Mouse (Mus musculus) adrenal gland, postnatal 14 days (tissue): ENCODE data around the gene Gpr84. TPM values are rescaled to one million over a fixed set of nuclear protein-coding genes. Genes with fewer than 3 reads are reported as not detected.

Experiments
- DNase-seq: peaks from one replicate; pipeline ENCODE4 v3.0.0; 2021; ENCODE audit warnings: mixed read lengths
- long read RNA-seq, 2 experiments: library from polyadenylated mRNA; stranded (forward); transcript quantifications; one replicate each; pipeline ENCODE4 v2.0.0; 2021
- total RNA-seq: library from RNA; stranded (reverse); gene quantifications from 2 replicates; pipeline ENCODE4 v1.2.3, GENCODE M21; 2021

The Gpr84 gene
- total RNA-seq = not detected in 2 replicates
- long read RNA-seq, experiment 1 = 0 reads
- long read RNA-seq, experiment 2 = 0 reads

GRCm38 (mm10) chr15:103310365-103310910 lies at the start of gene Gpr84:
TSS of gene Gpr84 (minus strand) at chr15:103310612.
- no peak for DNase-seq

GRCm38 (mm10) chr15:103359869-103360602 lies 49.6 kb upstream of the Gpr84 start:
- peak; percentile 76 for DNase-seq

GRCm38 (mm10) chr15:103359122-103359510 lies 48.7 kb upstream of the Gpr84 start:
- DNase-seq = no peak

- DNase-seq = peak; percentile 78
Observed at GRCm38 (mm10) chr15:103358278-103359121, 48.1 kb upstream of the Gpr84 start.

- no peak for DNase-seq
Observed at GRCm38 (mm10) chr15:103357817-103358216, 47.4 kb upstream of the Gpr84 start.

GRCm38 (mm10) chr15:103356130-103356529 lies 45.7 kb upstream of the Gpr84 start:
- DNase-seq = no peak

GRCm38 (mm10) chr15:103355420-103355819 lies 45.0 kb upstream of the Gpr84 start:
- no peak for DNase-seq

- no peak for DNase-seq
Observed at GRCm38 (mm10) chr15:103354690-103355089, 44.3 kb upstream of the Gpr84 start.

GRCm38 (mm10) chr15:103353511-103354256 lies 43.3 kb upstream of the Gpr84 start:
- DNase-seq = no peak

GRCm38 (mm10) chr15:103352856-103353255 lies 42.4 kb upstream of the Gpr84 start:
- peak; percentile 73 for DNase-seq

- DNase-seq = peak; percentile 83
Observed at GRCm38 (mm10) chr15:103347275-103347684, 36.9 kb upstream of the Gpr84 start.

- no peak for DNase-seq
Observed at GRCm38 (mm10) chr15:103345789-103346188, 35.4 kb upstream of the Gpr84 start.

GRCm38 (mm10) chr15:103343556-103343955 lies 33.1 kb upstream of the Gpr84 start:
- no peak for DNase-seq

GRCm38 (mm10) chr15:103343008-103343407 lies 32.6 kb upstream of the Gpr84 start:
- DNase-seq = no peak

- DNase-seq = peak; percentile 89
Observed at GRCm38 (mm10) chr15:103342415-103342814, 32.0 kb upstream of the Gpr84 start.

GRCm38 (mm10) chr15:103341547-103341946 lies 31.1 kb upstream of the Gpr84 start:
- DNase-seq = no peak

GRCm38 (mm10) chr15:103340786-103341185 lies 30.4 kb upstream of the Gpr84 start:
- no peak for DNase-seq

GRCm38 (mm10) chr15:103339961-103340337 lies 29.5 kb upstream of the Gpr84 start, which contains the start of gene Zfp385a:
TSS of gene Zfp385a (minus strand) at chr15:103340093.
- peak; percentile 59 for DNase-seq

GRCm38 (mm10) chr15:103339166-103339960 lies 29.0 kb upstream of the Gpr84 start:
- no peak for DNase-seq

- no peak for DNase-seq
Observed at GRCm38 (mm10) chr15:103338829-103339165, 28.4 kb upstream of the Gpr84 start.

GRCm38 (mm10) chr15:103336996-103337667 lies 26.7 kb upstream of the Gpr84 start:
- no peak for DNase-seq
